Mouse (Mus musculus) kidney, postnatal 4 days (tissue): ENCODE data around the gene Stn1.

Source experiments
- DNase-seq, 2 experiments: peaks; one replicate each; pipeline ENCODE4 v3.0.0; 2021; ENCODE audit warnings: mixed read lengths in 2 of 2

The Stn1 gene

DNA sequence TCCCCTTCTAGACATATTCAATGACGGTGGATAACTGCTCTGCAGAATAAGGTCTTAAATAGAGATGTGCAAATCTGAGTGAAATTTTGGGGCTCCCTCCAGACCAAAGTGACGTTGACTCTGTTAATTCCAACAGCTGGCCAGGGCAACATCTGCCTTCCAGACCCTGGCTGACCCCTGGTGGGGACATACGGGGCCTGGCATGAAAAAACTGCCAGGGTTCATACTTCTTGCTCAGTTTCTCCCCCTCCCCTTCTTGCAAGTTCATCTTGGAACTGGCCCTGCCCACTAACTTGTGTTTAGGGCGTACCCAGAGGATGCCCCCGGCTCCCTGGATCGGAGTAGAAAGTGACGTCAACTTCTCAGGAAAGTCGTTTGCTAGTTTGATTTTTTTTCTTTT is 70.5 kb downstream of the Stn1 start:
- no peak for DNase-seq

DNA sequence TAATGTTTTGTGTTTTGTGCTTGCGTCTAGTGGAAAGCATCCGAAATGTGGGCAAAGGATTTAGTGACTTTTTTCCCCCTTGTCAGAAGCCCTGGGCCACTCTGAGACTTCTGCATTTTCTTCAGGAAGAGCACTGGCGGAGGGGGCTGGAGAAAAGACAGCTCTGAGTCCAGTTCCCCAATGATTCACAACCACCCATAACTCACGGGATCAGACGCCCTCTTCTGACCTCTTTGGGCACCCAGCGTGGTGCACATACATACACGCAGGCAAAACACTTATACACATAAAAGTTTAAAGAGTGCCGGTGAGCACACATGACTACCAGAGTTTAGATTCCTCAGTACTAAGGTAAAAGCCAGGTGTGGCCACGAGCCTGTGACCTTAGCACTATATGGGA is 71.8 kb downstream of the Stn1 start:
- DNase-seq, result no peak

DNA sequence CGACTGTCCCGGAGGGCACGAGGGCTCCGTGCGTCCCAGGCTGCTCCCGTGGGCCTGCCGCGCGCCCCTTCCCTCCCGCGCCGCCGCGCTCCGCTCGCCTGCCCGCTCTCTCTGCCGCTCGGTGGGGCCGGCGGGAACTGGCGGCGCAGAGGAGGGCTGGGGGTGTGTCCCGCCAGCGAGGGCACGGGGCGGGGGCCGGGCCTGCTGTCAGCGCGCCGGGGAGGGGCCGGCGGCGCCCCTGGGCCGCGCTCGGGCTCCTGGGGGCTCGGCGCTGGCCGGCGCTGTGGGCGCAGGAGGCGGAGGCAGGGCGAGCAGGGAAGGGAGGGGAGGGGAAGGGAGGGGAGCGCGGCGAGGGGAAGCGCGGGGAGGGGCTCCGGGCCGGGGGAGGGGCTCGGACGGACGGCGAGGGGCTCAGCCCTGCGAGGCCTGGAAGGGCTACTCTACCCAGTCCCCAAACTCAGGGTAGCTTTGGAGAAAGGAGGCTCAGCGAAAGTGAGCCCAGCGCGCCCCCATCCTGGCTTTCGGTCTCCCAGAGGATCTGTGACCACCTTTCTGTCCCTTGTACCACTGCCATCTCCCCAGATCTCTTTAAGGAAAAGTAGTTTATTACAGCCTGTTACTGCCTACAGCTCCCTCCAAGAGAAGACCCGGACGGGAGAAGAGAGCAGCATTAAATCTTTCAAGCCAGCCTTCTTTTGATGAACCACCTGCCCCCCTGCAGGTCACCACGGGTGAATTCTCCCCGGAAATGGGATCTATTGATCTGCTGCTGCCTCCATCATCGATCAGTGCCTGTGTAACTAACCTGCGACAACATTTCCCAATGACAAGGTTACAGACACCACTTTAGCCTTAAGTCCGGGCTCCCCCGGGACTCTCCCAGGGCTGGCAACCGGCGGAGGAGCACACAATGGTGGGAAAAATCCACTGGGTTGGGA is 72.7 kb downstream of the Stn1 start, which contains the start of gene Sh3pxd2a:
Gene Sh3pxd2a (minus strand): TSS at position 98 of the 938 bp plus-strand sequence.
- DNase-seq, result peak; percentile 77 to 87

DNA sequence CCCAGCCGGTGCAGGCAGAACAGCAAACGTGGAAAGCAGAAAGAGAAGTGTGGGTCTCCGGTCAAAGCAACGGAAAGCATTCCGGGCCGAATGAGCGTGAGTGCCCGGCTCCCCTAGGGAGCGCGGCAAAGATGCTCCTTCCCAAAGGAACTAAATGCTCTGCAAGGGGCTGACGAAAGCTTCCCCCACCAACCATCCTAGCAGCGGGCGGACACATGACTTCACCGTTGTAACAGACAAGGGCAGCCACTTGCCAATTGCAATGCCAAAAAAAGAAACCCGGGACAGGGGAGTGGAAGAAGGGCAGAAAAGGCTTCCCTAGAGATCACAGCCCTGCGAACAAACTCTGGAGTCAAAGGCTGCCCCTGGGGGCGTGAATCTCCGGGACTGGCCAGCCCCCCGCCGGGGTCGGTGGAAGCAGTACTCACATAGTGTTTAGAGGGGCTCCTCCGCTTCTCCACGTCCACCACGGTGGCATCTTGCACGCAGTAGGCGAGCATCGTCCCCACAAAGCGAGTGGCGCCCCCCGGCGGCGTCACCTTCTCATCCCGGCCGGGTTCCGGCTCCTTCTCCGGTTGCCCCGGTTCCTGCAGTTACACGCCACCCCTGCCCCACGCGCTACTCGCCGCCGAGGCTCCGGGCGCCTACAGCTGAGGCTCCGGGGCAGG is 73.5 kb downstream of the Stn1 start:
- peak; percentile 85 to 89 for DNase-seq

DNA sequence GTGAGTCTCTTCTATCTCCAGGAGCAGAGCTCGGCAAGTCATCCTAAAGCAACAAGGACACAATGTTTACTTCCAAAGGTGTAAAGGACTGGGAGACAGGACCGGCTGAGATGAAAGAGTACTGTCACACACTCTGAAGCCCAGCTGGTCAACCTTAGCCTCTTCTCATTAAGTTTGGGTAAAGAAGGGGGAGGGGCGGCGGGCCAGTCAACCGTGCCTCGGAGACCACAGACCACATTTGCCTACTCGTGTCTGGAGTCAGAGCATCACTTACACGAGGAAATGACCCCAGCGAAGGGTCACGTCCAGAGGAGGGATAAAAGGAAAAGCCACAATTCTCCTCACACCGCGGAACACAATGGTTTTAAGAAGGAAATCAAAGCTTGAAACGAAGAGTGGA is 74.1 kb downstream of the Stn1 start:
- DNase-seq, result peak; percentile 46 to 61

DNA sequence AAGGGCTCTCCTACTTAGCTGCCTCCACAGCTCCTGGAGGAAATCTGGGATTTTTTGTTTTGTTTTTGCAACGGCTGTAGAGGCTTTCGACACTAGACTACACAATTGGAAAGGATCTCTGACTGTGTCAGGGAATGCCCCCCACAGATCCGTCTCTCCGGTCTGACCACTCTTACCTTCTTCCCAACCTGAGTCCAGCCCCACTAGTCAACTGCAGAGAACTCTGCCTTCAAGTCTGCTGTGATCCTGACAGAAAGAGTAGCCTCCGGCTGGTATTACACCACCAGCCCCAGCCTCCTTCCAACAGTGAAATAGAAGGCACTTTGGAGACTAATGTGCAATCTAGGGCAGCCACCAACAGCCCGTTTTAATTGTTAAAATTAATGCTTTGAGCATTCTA is 74.6 kb downstream of the Stn1 start:
- DNase-seq, result no peak

DNA sequence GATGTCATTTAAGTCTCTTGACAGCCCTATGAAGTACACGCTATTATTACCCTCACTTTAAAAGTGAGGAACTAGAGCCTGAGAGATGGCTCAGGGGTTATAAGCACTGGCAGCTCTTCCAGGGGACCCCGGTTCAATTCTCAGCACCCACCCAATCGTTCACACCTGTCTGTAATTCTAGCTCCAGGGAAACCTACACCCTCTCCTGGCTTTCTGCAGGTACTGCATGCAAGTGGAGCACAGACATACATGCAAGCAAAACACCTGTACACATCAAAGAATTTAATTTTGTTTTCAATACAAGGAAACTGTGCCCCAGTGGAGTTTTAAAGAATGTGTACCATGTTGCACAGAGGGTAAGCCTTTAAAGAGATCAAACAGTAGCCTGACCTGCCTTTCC is 75.5 kb downstream of the Stn1 start:
- DNase-seq, result no peak

DNA sequence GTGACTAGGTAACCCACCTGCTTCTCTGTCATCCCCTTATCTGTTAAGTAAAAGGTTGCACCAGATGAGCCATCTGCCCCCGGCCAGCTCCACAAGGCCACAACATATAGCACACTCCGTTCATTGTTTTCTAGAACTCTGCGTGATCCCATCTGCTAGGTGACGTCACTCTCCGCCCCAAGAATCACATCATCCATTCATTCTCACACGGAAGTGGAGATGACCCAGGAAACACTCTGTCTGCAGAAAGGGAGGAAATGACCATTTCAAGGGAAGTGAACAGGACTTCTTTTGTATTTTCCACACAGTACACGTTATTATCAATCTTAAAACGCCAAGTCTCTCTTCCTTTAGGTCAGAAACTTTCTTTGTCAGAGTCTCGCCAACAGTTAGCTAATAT is 75.9 kb downstream of the Stn1 start:
- no peak for DNase-seq

DNA sequence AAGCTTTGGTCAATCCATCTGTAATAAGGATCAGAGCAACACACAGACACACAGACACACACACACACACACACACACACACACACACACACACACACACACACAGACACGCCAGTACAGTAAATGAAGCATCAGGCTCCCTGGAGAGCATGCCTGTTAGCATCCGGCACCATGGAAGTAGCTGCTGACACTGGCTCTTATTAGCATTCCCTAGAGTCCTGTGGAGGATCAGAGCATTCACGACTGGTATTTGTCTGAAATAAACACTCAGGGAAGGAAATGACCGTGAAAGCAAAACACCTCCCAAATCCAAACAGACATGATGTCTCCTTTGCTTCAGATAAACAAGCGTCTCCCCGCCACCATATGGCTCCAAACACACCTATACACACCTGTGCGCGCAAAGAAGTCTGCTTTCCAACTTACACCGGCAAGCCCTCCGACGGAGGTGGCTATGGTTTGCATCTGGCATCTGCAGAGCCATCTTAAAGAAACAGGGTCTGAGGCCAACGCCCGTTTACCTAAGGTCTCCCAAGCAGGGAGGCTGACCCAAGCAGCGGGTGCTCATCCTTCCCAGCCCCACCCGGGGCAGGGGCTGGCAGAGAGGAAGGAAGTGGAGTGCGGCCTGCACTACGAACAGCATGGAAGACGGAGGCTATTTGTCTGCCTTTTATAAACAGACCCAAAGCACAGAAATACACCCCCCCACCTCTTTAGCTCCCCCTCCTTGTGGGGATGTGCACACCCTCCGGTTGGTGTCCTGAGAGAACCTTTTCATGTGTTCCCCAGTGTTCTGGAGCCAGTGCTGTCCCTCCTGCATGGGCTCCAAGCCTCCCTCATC is 77.0 kb downstream of the Stn1 start:
- DNase-seq, result no peak

DNA sequence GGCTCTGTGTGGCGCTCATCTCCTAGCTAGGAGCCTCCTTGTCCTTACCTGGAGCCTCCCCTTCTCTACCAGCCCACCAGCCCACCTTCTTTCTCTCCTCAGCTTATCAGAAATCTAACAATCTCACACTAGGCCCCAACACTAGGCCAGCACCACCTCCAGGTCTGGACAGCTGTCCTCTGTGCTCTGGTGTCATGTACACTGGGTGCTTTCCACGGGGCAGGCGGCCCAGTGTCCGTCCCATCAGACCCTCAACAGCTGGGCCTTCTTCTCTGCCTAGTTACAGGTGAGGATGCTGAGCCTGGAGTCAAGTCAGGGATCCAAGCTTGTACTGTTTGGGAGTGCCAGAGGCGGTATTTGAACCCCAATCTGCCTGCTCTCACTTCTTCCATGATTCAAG is 78.1 kb downstream of the Stn1 start:
- DNase-seq, result no peak

DNA sequence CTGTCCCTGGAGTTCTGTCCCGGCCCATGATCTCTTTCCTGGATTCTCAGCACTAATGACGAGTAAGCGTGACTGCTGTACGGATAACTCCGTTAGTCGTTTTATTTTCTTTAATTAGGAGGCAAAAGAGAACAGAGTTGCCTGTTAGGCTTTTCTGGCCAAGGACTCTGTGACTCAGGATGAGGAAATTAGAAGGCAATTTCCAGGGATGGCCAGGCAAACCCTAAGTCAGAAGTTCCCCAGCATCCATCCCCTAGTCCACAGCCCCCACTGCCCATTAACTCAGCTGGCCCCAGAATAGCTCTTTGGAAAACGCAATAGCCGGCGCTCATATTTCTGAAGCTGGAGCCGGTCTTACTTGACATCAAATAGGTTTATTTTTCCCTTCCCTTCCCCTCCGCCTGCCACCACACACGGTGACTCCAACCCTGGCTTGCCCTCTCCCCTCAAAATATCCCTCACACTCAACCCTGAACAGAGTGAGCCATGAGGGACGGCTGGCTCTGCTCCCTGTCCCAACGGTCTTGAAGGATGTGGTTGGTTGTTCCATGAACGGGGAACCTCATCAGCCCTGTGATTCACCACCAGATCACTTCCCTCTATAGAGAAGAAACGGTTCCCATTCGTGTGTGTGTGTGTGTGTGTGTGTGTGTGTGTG is 78.7 kb downstream of the Stn1 start:
- DNase-seq, result no peak

DNA sequence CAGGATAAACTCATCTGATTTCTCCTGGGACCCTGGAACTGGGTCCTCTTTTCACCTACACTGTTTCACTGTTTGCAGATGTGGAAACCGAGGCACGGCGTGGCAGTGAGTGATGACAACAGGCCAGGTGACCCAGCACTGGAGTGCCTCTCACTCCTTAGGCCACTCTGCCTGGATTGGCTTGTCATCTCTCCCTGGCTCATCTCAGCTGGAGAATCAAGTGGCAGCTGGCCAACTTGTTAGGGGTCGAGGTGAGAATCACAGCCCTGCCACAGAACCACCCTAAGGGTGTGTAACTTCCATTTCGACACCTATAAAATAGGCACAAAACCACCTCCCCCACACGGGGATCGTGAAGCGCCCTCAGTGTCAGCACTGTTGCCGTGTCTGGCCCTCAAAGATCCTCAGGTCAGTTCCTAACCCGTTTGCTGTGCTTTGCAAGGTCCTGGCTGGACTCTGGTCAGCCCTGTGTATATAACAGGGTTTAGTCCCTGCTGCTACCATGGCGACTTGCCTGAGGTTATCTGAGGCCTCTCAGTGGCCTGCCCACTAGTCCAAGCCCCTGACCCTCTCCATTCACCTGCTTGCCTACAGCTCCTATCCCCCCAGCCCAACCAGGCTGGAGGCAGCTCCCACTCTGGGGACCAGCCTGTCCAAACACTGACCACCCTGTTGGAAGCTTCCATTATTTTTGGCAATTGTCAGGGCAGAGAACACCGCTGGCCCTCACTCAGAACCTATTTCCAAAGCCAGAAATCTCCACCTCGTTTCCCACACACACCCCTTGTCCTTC is 79.4 kb downstream of the Stn1 start:
- DNase-seq, result peak in 1 of 2 experiments; percentile 19

DNA sequence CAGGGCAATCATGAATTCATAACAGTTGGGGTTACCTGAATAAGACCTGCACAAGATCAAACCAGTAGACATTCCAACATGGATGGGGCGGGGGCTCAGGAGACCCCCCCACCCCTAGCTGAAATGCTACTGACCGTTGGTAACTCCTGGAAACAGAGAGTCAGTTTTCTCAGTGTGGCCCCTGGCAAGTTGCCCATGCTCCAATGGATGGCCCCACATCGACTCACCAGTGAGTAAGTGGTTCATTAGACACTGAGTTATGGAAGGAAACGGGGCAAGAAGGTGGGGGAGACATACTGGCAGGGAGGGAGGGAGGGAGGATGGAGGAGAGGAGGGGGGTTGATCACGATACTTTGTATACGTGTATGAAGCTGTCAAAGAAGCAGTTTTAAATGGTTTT is 81.3 kb downstream of the Stn1 start:
- no peak for DNase-seq

DNA sequence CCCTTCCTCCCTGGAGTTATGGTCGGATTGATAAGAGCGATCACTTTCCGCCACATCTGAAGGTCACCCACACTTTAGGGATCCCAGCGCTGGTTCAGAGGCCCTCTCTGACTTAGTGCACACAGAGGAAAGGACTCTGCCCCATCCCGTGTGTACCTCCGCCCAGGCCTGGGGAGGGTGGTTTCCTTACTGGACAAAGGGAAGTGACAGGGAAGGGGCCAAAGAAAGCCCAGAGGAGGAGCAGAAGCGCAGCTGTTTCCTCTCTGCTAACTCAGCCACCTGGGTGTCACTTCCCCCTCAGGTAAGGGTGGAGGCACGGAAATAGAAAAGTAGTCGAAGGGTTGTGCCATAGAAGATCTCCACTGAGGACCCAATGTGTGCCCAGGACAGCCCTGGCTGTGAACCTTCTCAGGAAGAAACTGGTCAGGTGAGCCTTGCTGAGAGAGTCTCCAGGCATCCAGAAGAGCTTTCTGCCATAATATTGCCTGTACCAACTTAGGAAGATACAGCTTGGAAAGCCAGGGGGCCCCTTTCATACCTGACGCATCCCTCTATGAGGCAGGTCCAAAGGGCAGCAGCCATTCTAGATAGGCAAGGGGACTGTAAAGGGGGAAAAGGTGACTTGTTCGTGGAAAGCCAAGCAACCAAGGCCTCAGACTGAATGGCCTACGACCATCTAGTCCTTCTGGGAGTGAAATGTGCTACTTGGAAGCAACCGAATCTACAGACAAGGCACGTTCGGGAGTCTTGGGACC is 82.1 kb downstream of the Stn1 start:
- peak in 1 of 2 experiments; percentile 30 for DNase-seq

DNA sequence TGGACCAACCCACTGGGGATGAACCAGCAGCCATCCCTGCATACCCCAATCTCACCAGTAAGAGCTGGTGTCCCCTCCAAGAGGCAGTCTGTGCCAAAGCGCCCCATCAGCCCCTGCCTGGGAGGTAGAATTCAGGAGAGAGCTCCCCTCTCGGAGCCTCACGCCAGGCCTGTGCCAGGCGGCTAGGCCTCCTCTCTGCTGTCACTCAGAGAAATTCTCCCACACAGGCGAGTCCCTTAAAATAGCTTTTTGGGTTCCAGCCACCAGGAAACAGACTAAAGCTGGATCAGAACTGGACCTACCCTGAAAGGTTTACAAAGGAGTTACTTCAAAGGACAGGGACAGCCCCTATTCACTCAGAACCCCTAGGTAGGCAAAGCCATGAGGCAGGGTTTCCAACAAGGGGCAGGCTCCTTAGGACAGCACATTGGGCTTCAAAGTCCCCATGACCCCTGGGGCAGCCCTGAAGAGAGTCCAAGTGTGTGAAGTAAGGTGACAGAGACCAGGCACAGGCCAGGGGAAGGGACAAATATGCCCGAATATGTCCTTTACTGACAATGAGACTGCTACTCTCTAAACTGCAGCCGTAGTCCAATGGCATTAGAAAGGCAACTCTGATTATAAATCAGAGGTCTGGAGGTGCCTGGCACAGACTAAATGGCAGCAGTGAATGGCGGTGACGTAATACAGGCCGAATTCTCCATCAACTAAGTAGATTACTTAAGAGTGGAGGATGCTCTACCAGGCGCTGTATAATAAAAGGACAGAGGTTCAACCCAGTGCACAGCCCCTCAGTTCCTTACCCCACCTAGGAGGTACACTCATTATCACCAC is 82.9 kb downstream of the Stn1 start:
- no peak for DNase-seq

DNA sequence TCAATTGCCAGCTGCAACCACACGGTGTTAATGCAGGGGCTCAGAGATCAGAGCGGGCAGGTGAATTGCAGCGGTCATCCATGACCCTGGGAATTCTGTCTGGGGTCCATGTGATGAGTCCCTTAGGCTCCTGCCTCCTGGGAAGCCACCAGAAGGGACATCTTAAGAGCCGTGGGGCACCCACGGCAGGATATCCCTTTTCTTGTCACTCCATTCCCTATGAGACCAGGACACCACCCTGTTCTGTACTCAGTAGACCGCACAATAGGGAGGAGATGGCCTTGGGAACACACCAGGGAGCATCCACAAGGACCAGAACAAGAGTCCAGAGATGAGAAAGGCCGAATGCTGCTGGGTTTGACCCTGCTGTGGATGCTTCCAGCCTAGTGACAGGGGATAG is 84.0 kb downstream of the Stn1 start:
- no peak for DNase-seq

DNA sequence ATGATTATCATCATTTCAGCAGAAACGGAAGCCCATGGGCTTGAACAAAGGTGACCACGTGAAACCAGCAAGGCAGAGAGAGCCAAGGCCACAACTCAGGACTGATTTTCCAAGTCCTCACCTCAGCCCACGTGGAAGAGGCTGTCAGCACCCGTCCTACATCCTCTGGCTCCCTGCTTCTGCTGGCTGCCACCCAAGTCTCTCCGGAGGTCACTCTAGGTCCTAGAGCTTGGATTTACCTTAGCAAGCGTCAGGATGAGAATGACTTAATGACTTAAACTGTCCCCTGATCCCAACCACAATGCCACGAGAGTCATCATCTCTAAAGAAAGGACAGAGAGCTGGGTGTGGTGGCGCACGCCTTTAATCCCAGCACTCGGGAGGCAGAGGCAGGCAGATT is 84.6 kb downstream of the Stn1 start:
- peak in 1 of 2 experiments; percentile 59 for DNase-seq

DNA sequence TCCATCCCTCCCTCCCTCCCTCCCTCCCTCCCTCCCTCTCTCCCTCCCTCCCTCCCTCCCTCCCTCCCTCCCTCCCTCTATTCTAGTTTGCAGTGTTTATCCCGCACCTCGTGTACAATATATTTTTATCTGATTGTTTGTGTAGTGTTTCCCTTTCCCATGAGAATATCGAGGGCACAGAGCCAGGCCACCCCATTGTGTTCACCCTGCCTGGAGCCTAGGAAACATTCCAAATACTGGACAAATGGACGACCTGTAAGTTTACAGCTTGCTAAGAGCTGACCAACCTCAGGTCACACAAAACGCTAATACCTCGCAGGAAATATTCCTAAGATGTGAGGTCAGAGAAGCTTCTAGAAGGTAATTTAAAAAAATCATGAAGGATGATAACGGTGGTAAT is 85.1 kb downstream of the Stn1 start:
- no peak for DNase-seq

DNA sequence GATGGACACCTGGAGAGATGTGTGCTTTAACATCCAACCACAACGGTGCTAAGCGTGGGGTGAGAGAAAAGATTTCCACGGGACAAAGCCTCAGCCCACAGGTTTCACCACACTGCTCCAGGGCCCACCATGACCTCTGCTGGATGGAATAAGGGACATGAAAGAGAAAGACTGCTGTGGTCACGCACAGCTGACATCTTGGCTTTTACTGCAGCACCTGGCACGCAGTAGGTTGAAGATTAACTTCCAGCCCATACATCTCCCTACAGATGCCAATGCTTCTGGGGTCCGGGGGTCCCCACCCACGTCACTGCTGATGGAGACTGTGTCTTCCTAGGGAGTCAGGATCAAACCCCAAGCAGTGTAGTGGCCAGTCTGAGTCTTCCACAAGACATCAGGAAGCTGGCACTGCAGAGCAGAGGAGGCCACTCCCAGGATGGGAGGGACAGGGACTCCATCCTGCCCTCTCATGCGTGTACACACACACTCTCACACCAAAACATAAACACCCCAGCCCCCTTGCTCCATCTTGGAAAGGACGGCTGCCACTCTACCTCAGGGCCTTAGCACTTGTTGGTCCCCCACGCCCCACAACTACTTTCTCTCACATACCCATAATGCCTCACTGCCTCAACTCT is 85.7 kb downstream of the Stn1 start:
- DNase-seq, result peak in 1 of 2 experiments; percentile 51
